Mouse (Mus musculus) thymus, adult 2 months (tissue): ENCODE results near the gene Pheta2. TPM values are rescaled to one million over a fixed set of nuclear protein-coding genes. Genes with fewer than 3 reads are reported as not detected.

Source experiments
- DNase-seq: peaks from one replicate; pipeline ENCODE4 v3.0.0; 2021
- H3K27ac ChIP-seq: fragments of 200-500 bp; 2 replicates; pipeline ENCODE4 v1.5.1; 2012; ENCODE audit warnings: low read length, control low read depth; ENCODE audit not compliant: control insufficient read depth, insufficient read depth
- H3K27me3 ChIP-seq: fragments of 200-500 bp; 2 replicates; pipeline ENCODE4 v1.6.1; 2012; ENCODE audit warnings: mild to moderate bottlenecking, low read length, moderate library complexity, mixed read lengths; ENCODE audit not compliant: control insufficient read depth, insufficient read depth
- H3K36me3 ChIP-seq: fragments of 200-500 bp; 2 replicates; pipeline ENCODE4 v1.6.1; 2012; ENCODE audit warnings: mild to moderate bottlenecking, low read length, moderate library complexity; ENCODE audit not compliant: control insufficient read depth, insufficient read depth
- H3K4me1 ChIP-seq: fragments of 200-500 bp; replicated peaks from 2 replicates; pipeline ENCODE4 v1.6.1; 2012; ENCODE audit warnings: low read length; ENCODE audit not compliant: control insufficient read depth, insufficient read depth
- H3K4me3 ChIP-seq: fragments of 200-500 bp; 2 replicates; pipeline ENCODE4 v1.5.1; 2012; ENCODE audit warnings: mild to moderate bottlenecking, low read length, control low read depth, moderate library complexity; ENCODE audit not compliant: control insufficient read depth, insufficient read depth
- CTCF ChIP-seq: fragments of 200-500 bp; IDR thresholded peaks from 2 replicates; pipeline ENCODE4 v1.5.1; 2012; ENCODE audit warnings: mild to moderate bottlenecking, control low read depth, low read length, moderate library complexity, borderline replicate concordance; ENCODE audit not compliant: control insufficient read depth, poor library complexity, insufficient read depth; ENCODE audit errors: extremely low read depth
- POLR2A ChIP-seq: fragments of 200-500 bp; IDR thresholded peaks from 2 replicates; pipeline ENCODE4 v1.6.1; 2012; ENCODE audit warnings: mild to moderate bottlenecking, low read length, control low read depth, moderate library complexity; ENCODE audit not compliant: control insufficient read depth, poor library complexity, insufficient read depth; ENCODE audit errors: extremely low read depth
- WGBS: fragments of 180-500 bp; shearing (Covaris S2); methylation state at CpG from one replicate; pipeline ENCODE4 v1.1.7; 2018; 5-methylcytosine and 5-hydroxymethylcytosine counted together
- polyA plus RNA-seq: library from polyadenylated mRNA; depleted of rRNA; stranded (reverse); fragments of >200 nt; gene quantifications from 2 replicates; pipeline ENCODE4 v1.2.3, GENCODE M21; 2012

Pheta2 gene
- polyA plus RNA-seq, 1 experiment: 1.7 TPM

DNA sequence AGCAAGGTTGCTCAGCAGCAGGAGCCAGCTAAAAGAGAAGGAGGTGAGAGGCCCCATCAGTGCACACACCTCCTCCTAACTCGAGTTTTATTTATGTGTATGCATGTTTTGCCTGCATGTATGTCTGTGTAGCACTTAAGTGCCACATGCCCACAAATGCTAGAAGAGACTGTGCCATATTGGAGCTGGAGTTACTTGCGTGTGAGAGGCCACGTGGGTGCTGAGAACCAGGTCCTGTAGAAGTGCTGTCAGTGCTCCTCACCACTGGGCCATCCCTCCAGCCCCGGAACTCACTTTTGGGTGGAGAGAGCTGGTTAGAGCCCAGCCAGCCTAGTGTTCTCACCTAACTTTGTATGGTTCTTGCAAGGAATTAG, 8.5 kb downstream of the Pheta2 start:
- Histone ChIP-seq H3K27ac (peak overlapping the region; percentile 61; the same call in 1 of the 2 replicates), H3K4me1 (peaks cover 13% of the 10 kb centered on the region), H3K27me3 (no peaks in the 10 kb centered on the region), H3K4me3 (peak overlapping the region; percentile 12; the same call in 1 of the 2 replicates), H3K36me3 (peaks cover 19% of the 10 kb centered on the region)
- no peak for DNase-seq
- TF ChIP-seq POLR2A (no peak), CTCF (no peak)
- 65% methylated on average over 4 of the region's 4 CpGs for WGBS

DNA sequence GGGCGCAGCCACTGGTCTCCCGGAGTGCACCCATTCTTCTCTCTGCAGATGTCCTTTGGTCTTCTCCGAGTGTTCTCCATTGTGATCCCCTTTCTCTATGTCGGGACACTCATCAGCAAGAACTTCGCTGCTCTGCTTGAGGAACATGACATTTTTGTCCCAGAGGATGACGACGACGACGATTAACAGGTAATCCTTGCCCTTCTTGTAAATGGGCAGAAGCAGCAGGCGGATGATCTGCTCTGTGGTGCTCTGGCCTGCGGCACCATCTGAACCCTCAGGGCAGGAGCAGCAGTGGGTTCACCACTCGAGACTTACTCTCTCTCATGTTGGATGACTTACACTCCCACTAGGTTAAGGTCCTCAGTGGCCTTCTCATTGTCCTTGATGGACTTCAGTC, 9.1 kb downstream of the Pheta2 start:
- TF ChIP-seq POLR2A (no peak), CTCF (no peak)
- H3K4me3 ChIP-seq: no peak overlapping the region
- DNase-seq: no peak
- no peak overlapping the region for H3K27ac ChIP-seq
- 95% methylated on average over 12 of the region's 12 CpGs for WGBS
- H3K4me1 ChIP-seq: peaks cover 13% of the 10 kb centered on the region
- no peaks in the 10 kb centered on the region for H3K27me3 ChIP-seq
- H3K36me3 ChIP-seq: peaks cover 19% of the 10 kb centered on the region

DNA sequence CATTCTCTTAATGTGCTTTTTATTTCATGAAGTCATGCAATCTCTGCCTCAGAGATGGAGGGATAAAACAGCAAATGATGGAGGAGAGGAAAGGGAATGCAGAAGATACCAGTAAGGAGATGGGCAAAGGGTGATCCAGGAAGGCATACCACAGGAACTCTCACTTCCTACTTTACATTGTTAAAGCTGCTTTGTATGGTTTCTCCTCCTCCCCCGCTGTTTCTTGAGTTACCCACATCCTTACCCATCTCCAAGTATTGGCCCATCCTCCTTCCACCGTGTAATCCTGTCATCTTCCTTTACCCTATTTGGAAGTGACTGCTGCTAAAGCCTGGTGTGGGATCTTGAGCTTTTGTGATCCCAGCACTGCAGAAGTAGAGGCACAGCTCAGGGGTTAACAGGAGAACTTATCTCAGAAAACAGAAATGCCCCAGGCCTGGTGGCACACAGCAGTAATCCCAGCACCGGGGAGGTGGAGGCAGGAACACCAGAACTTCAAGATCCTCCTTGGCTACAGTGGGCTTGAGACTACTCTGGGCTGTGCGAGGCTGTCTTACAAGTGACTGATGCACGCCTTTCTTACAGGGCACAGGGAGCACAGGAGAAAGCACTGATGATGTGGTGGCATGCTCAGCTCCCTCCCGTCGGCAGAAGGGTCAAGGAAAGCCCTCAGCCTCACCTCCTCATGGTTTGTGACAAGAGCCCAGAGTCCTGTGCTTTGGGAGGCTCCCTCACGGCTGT, 9.7 kb downstream of the Pheta2 start:
- no peaks in the 10 kb centered on the region for H3K27me3 ChIP-seq
- no peak for DNase-seq
- H3K4me1 ChIP-seq: peaks cover 17% of the 10 kb centered on the region
- H3K27ac ChIP-seq: no peak overlapping the region
- WGBS: 81% methylated on average over 8 of the region's 8 CpGs
- H3K4me3 ChIP-seq: no peak overlapping the region
- H3K36me3 ChIP-seq: peaks cover 19% of the 10 kb centered on the region
- no peak for TF ChIP-seq CTCF
- TF ChIP-seq POLR2A: no peak

DNA sequence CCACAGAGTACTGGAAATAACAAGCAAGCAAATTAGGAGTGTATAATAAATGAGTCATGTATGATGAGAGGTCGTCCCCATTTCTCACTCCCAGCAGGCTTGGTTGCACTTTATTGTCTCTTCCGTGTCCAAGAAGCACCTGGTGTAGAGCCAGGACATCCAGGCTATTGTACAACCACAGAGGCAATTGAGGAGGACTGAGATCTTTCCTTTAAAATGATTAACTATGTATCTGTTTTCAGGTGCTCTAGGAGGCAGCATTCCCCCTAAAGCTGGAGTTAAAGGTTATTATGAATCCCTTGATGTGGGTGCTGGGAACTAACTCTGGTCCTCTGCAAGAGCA, 10.2 kb downstream of the Pheta2 start:
- H3K4me1 ChIP-seq: peaks cover 18% of the 10 kb centered on the region
- no peaks in the 10 kb centered on the region for H3K27me3 ChIP-seq
- H3K4me3 ChIP-seq: no peak overlapping the region
- WGBS: 98% methylated on average over 2 of the region's 2 CpGs
- H3K36me3 ChIP-seq: peaks cover 19% of the 10 kb centered on the region
- no peak overlapping the region for H3K27ac ChIP-seq
- TF ChIP-seq CTCF (no peak), POLR2A (no peak)
- no peak for DNase-seq

DNA sequence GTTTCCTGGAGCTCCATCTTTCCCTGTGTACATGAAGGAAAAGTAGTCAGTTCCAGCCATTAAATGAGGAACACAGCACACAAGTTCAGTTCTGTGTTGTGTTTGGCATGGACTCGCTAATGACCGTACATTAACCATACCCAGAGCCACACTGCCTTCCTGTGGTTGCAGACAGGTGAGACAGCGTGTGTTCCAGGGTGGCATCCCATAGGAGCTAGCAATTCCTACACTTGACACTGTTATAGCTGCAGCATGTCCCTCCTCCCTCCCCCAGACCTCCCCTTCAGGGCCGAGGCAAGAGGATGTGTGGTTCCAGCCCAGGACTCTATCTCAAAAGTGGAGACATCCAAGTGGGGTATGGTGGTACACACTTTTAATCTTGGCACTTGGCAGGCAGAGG, 11.6 kb downstream of the Pheta2 start:
- peaks cover 22% of the 10 kb centered on the region for H3K4me1 ChIP-seq
- WGBS: 97% methylated on average over 4 of the region's 4 CpGs
- no peak for TF ChIP-seq CTCF
- TF ChIP-seq POLR2A: no peak
- no peak for DNase-seq
- H3K4me3 ChIP-seq: no peak overlapping the region
- H3K27me3 ChIP-seq: no peaks in the 10 kb centered on the region
- H3K36me3 ChIP-seq: peaks cover 19% of the 10 kb centered on the region
- no peak overlapping the region for H3K27ac ChIP-seq

DNA sequence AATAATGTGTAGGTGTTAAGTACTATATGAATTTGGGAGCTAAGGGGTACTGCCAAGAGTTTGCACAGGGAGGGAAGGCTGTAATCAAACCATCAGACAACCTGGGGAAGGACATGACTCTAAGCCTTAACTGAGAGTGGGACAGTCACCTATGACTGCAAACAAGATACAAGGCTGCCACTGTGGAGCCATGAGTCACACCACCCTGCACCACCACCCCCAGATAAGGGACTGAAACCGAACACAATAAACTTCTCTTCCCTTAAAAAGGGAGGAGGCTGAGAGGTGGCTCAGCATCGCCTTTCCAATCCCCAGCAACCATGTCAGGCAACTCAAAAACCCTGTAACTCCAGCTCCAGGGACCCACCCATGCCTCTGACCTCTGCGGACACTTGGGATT, 12.7 kb downstream of the Pheta2 start:
- TF ChIP-seq POLR2A (no peak), CTCF (no peak)
- peaks cover 19% of the 10 kb centered on the region for H3K36me3 ChIP-seq
- no peak overlapping the region for H3K27ac ChIP-seq
- H3K27me3 ChIP-seq: no peaks in the 10 kb centered on the region
- DNase-seq: no peak
- no peak overlapping the region for H3K4me3 ChIP-seq
- H3K4me1 ChIP-seq: peaks cover 22% of the 10 kb centered on the region
- WGBS: 88% methylated on average over 3 of the region's 3 CpGs
